Mouse (Mus musculus) erythroblast, embryonic 14.5 days (primary cell): ENCODE measurements around the gene Tm4sf5. TPM values are rescaled to one million over a fixed set of nuclear protein-coding genes. Genes with fewer than 3 reads are reported as not detected.
A peak's percentile ranks its signal among the peaks of the same experiment; 100 is the strongest.

Experiments used
- H3K27me3 ChIP-seq: 2 replicates; pipeline ENCODE4 v1.6.1; 2012; ENCODE audit warnings: inconsistent platforms; ENCODE audit not compliant: control insufficient read depth
- H3K36me3 ChIP-seq: 2 replicates; pipeline ENCODE4 v1.6.1; 2012; ENCODE audit warnings: mild to moderate bottlenecking, inconsistent platforms; ENCODE audit not compliant: control insufficient read depth
- H3K4me1 ChIP-seq: 2 replicates; pipeline ENCODE4 v1.6.1; 2012; ENCODE audit warnings: inconsistent platforms; ENCODE audit not compliant: control insufficient read depth
- H3K4me3 ChIP-seq: replicated peaks from 2 replicates; pipeline ENCODE3; 2012; ENCODE audit warnings: moderate library complexity, mild to moderate bottlenecking, inconsistent platforms
- H3K9me3 ChIP-seq: 2 replicates; pipeline ENCODE4 v1.6.1; 2012; ENCODE audit warnings: low read length, inconsistent platforms, mixed read lengths; ENCODE audit not compliant: control insufficient read depth
- GATA1 ChIP-seq: IDR thresholded peaks from 2 replicates; pipeline ENCODE4 v1.6.1; 2012; ENCODE audit warnings: low read length, inconsistent platforms, mixed read lengths
- TAL1 ChIP-seq: IDR thresholded peaks from 3 replicates; pipeline ENCODE4 v1.6.1; 2012; ENCODE audit warnings: low read length, inconsistent platforms, mixed read lengths
- polyA plus RNA-seq: library from polyadenylated mRNA; stranded (reverse); fragments of >175 nt; gene quantifications from 2 replicates; pipeline ENCODE4 v1.2.3, GENCODE M21; 2012

Gene Tm4sf5
- not detected in 2 replicates for polyA plus RNA-seq

DNA sequence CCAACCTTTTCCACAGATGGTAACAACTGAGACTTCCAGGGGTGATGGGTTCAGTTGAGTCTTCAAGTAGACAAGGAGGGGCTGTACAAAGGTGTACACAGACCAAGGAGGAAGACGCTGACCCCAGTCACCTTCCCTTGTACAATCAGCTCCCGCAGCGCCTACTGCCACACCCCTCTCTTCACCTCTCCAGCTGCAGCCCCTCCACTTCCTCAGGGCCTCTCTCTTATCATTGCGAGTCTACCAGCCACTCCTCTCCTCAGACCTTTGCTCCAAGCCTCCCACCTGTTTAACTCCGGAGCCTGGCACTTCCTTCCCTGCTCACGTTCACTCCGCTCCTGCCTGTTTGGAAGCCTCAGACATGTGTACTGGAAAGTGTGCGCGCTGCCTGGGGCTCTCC lies at the start of gene Tm4sf5:
TSS of gene Tm4sf5 (plus strand) at position 275 of the 400 bp plus-strand sequence.
- Histone ChIP-seq H3K27me3 (peaks cover 14% of the 10 kb centered on the region), H3K36me3 (no peaks in the 10 kb centered on the region), H3K4me1 (peaks cover 12% of the 10 kb centered on the region), H3K9me3 (no peaks in the 10 kb centered on the region), H3K4me3 (no peak within 1 kb of the TSS)
- TF ChIP-seq GATA1 (no peak), TAL1 (no peak)

DNA sequence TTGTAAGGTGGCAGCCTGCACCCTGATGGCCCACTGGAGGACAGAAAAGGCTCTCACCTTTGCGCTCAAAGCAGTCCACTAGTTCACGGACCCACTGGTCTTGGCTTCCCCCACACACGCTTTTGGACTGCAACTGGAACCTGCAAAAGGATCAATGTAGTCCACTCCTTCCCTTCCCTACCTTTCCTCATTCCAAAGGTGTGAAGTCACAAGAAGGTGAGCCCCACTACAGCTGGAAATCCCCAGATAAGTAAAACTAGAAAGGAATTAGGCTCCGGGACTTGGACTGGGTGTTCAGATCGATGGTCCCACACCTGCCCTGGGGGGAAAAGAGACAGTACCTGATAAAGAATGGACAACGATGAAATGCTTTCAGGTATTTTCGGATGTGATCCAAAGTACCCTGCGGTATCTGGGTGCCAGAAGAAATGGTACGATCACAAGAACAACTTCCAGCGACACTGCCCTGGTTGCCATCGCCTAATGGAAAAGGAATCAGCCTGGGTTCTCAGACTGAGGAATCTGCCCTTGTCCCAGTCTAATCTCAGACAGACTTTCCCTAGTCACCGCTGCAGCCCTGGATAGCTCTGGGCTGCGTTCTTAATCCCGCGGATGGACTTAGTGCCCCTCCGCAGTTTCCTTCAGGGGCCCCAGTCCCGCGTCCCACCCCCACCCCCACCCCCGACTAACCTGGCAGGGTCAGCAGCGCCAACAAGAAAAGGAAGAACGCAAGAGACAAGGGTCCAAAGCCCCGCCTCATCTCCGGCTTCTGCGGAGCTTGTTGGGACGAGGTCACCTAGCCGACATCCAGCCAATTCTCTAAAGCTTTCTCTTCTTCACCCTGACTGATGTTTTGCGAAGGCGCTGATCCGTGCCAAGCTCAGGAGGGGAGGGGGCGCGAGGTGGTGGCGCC lies 46.1 kb upstream of the Tm4sf5 start, which contains the start of gene Zmynd15:
TSS of gene Zmynd15 (plus strand) at position 746 of the 913 bp plus-strand sequence.
- Histone ChIP-seq H3K9me3 (peaks cover 10% of the 10 kb centered on the region; the same call in 1 of the 2 replicates), H3K4me1 (peaks cover 3% of the 10 kb centered on the region; the same call in 1 of the 2 replicates), H3K4me3 (peak within 1 kb of the TSS; percentile 42), H3K27me3 (peaks cover 50% of the 10 kb centered on the region), H3K36me3 (peaks cover 4% of the 10 kb centered on the region)
- TF ChIP-seq GATA1 (no peak), TAL1 (no peak)

DNA sequence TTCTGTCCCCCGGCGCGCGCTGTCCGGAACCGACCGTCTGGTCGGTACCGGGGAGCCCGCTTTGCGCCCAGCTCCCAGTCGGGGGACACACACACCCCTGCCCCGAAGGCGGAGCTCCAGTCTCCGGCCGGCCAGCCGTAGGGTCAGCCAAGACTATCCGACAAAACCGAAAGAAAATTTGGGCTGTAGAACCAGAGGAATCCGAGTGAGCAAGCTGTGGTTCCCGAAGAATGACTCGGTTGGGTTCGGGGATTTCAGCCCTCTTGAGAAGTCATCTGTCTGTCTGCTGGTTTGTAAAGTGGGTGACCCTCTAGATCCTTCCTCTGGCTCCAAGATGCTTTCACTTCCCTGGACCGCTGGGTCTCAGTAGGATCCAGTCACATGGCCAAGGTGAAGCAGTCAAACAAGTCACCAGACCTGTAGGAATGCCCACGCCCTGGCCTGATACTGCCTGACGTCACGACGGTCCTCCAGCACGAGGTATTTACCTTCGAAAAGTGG lies 45.4 kb upstream of the Tm4sf5 start, which contains the start of gene Cxcl16:
TSS of gene Cxcl16 (minus strand) at position 384 of the 501 bp plus-strand sequence.
- TF ChIP-seq GATA1 (no peak), TAL1 (no peak)
- peaks cover 10% of the 10 kb centered on the region; the same call in 1 of the 2 replicates for H3K9me3 ChIP-seq
- peak within 1 kb of the TSS; percentile 42 for H3K4me3 ChIP-seq
- peaks cover 4% of the 10 kb centered on the region for H3K36me3 ChIP-seq
- H3K4me1 ChIP-seq, result peaks cover 3% of the 10 kb centered on the region; the same call in 1 of the 2 replicates
- peaks cover 58% of the 10 kb centered on the region for H3K27me3 ChIP-seq

DNA sequence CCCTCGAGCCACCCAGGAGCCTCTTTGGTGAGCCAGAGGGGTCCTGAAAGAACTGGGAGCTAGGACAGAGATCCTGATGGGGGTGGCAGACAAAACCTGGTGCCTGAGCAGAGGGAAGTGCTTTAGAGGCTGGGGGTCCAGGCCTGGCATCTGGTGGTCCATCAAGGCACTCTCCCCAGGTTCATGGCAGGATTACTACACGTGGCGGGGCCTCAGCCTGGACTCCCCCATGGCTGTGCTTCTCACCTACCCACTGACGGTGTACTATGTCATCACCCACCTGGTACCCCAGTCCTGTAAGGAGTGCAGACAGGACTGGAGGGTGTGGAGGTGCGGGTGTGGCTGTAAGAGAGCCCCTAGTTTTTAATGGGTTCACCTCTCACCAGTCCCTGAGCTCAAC lies 41.1 kb upstream of the Tm4sf5 start:
- H3K36me3 ChIP-seq, result no peaks in the 10 kb centered on the region
- H3K4me3 ChIP-seq, result no peak overlapping the region
- H3K9me3 ChIP-seq, result peaks cover 6% of the 10 kb centered on the region; the same call in 1 of the 2 replicates
- peaks cover 76% of the 10 kb centered on the region for H3K27me3 ChIP-seq
- H3K4me1 ChIP-seq, result peaks cover 3% of the 10 kb centered on the region; the same call in 1 of the 2 replicates
- TF ChIP-seq GATA1 (no peak), TAL1 (no peak)

DNA sequence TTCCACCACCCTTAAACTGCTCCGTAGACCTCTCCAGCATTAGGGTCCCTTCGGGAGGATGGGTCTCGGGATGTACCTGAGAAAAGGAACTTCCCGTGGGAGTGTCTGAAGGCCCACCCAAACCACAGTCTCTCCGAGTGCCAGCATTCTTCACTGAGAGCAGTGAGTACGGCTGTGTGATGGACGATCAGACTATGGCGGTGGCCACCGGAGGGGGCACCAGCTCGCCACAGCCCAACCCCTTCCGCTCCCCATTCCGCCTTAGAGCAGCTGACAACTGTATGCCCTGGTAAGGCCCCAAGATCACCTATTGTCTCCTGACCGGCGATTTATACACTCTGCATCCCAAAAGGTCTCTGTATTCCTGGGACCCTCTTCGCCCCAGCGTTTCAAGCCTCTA lies 39.8 kb upstream of the Tm4sf5 start:
- no peaks in the 10 kb centered on the region for H3K4me1 ChIP-seq
- H3K9me3 ChIP-seq, result peaks cover 5% of the 10 kb centered on the region; the same call in 1 of the 2 replicates

DNA sequence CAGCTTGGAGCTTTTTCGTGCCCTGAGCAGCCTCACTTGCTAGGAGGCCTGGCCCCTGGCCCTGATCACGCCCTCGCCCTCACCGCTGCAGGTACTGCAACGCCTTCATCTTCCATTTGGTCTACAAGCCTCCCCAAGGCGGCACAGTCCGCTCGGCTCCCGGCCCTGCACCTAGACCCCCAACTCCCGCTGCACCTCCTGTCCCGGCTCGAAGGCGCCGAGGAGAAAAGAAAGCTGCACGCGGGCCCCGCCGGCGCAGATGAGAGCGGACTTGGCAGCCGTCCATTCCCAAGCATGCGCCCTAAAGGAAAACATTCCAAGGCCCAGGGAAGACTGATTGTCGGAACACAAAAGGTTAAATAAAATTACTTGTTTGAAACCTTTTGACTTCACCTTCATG lies 39.2 kb upstream of the Tm4sf5 start:
- Histone ChIP-seq H3K9me3 (peaks cover 5% of the 10 kb centered on the region; the same call in 1 of the 2 replicates), H3K4me3 (no peak overlapping the region), H3K27me3 (peaks cover 60% of the 10 kb centered on the region), H3K4me1 (no peaks in the 10 kb centered on the region), H3K36me3 (no peaks in the 10 kb centered on the region)
- no peak for TF ChIP-seq GATA1
- no peak for TF ChIP-seq TAL1

More for the DNA sequence above, 39.8 kb upstream of the Tm4sf5 start:
- Histone ChIP-seq H3K4me3 (no peak overlapping the region), H3K27me3 (peaks cover 66% of the 10 kb centered on the region), H3K36me3 (no peaks in the 10 kb centered on the region)
- no peak for TF ChIP-seq TAL1
- no peak for TF ChIP-seq GATA1

DNA sequence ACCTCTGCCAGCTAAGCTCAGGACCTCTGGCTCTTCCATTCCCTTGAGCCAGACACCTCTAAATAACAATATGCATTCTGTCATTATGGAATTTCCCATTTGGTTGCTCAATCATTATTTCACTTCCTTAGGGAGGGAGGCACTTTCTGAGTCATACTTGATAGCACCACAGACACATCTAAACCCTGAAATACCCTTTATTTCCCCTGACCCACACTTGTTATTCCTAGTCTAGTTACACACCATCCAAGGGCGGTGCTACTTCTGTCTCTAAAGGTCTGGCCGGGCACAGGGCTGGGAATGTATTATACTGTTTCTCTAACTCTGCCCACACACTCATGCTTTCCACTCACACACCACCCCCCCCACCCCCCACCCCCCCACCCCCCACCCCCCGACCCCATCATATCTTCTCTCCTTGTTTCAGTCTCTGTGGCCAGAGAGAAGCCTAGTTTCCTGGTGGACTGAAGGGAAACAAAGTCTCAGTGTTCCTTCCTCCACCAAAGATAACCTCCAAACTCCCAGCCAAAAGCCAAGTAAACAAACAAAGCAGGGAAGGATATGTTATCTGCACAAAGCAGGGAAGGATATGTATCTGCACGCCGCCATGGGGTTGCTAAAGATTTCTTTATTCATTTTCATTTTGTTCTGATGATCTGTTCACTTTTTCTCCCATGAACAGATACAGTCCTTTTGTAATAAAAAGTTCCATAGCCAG lies 37.0 kb upstream of the Tm4sf5 start:
- peaks cover 48% of the 10 kb centered on the region for H3K27me3 ChIP-seq
- no peak for TF ChIP-seq TAL1
- TF ChIP-seq GATA1, result no peak

DNA sequence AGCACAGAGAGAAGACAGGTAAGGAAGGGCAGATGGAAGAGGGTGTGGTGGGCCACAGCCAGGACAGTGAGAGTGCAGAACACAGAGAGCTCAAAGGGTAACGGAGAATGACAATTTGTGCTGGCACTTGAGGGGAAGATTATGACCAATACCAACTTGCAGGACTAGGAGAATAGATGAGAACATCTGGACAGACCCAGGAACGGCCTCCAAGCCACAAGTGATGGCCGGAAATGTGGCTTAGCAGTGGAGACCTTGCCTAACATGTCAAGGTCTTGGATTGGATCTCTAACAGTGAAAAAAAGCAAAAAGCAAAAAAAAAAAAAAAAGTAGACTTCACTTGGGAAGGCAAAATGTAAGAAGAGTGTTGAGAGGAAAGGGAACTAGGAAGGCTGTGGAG lies 35.3 kb upstream of the Tm4sf5 start:
- TF ChIP-seq GATA1, result no peak
- TF ChIP-seq TAL1, result no peak
- Histone ChIP-seq H3K36me3 (no peaks in the 10 kb centered on the region), H3K4me1 (no peaks in the 10 kb centered on the region), H3K27me3 (peaks cover 32% of the 10 kb centered on the region), H3K9me3 (no peaks in the 10 kb centered on the region), H3K4me3 (no peak overlapping the region)

More for the DNA sequence above, 37.0 kb upstream of the Tm4sf5 start:
- no peaks in the 10 kb centered on the region for H3K4me1 ChIP-seq
- H3K4me3 ChIP-seq, result no peak overlapping the region
- H3K9me3 ChIP-seq, result no peaks in the 10 kb centered on the region
- H3K36me3 ChIP-seq, result no peaks in the 10 kb centered on the region
